10 mouse cellular contexts compared by ENCODE assay signal in genomic region chr1:190972612-190973192, GRCm38 (mm10). TPM values are rescaled to one million over a fixed set of nuclear protein-coding genes. Genes with fewer than 3 reads are reported as not detected.
DNase-seq lines count a peak whose midpoint lies in the region; ATAC-seq and TF ChIP-seq lines count a peak whose summit lies in the region.
"Had no signal": no experiment of that assay in that cellular context is flagged by ENCODE, and none has a peak within 500 bp of the region (broad histone marks: within the 10 kb centered on the region; RNA-seq: fewer than 3 reads in every experiment).

No protein-coding gene starts in this region.

- H3K4me1 ChIP-seq in heart, embryonic 12.5 days (replicated peaks) = peaks cover 76% of the 10 kb centered on the region
- peaks cover 7% of the 10 kb centered on the region for H3K4me1 ChIP-seq in liver, embryonic 12.5 days

- peak overlapping the region; percentile 17 for H3K4me2 ChIP-seq in heart, embryonic 12.5 days
- no peak overlapping the region for H3K4me2 ChIP-seq in liver, embryonic 12.5 days

- H3K36me3 ChIP-seq in heart, embryonic 12.5 days = peaks cover 83% of the 10 kb centered on the region
- H3K36me3 ChIP-seq in liver, embryonic 12.5 days = no peaks in the 10 kb centered on the region

- intact Hi-C loops in left cerebral cortex, postnatal 14 days (cut with DNase I) = no loop called here
- intact Hi-C loops in left cerebral cortex, adult 2 months (cut with DNase I) = no loop called here

- no peaks in the 10 kb centered on the region for H3K27me3 ChIP-seq in heart, embryonic 12.5 days (replicated peaks)
- H3K27me3 ChIP-seq in liver, embryonic 12.5 days (replicated peaks) = peaks cover 55% of the 10 kb centered on the region

- no peak overlapping the region for H3K4me3 ChIP-seq in left cerebral cortex, adult 2 months
- no peak overlapping the region for H3K4me3 ChIP-seq in heart, embryonic 12.5 days
- no peak overlapping the region for H3K4me3 ChIP-seq in liver, embryonic 12.5 days

- 35% methylated on average over 7 of the region's 7 CpGs for WGBS in heart, embryonic 12.5 days
- 47% methylated on average over 7 of the region's 7 CpGs for WGBS in liver, embryonic 12.5 days (ENCODE audit: insufficient replicate concordance)

- H3K9me3 ChIP-seq in heart, embryonic 12.5 days (replicated peaks) = no peaks in the 10 kb centered on the region
- H3K9me3 ChIP-seq in liver, embryonic 12.5 days (replicated peaks) = no peaks in the 10 kb centered on the region

- ATAC-seq in heart, embryonic 12.5 days (ENCODE audit: insufficient number of reproducible peaks, low FRiP score) = peak; percentile 54; the same call in 1 of the 2 replicates
- no peak for ATAC-seq in liver, embryonic 12.5 days

- no peak overlapping the region for H3K27ac ChIP-seq in left cerebral cortex, adult 2 months
- H3K27ac ChIP-seq in heart, embryonic 12.5 days (ENCODE audit: poor library complexity, severe bottlenecking) = peak overlapping the region; percentile 75
- no peak overlapping the region for H3K27ac ChIP-seq in liver, embryonic 12.5 days

- H3K9ac ChIP-seq in heart, embryonic 12.5 days = peak overlapping the region; percentile 48
- no peak overlapping the region for H3K9ac ChIP-seq in liver, embryonic 12.5 days

- no peak for TF ChIP-seq CTCF in left cerebral cortex, adult 2 months (IDR thresholded peaks at IDR 0.05)

- DNase-seq in left cerebral cortex, postnatal 14 days (ENCODE audit: low spot score in 2 of 2) = peak; percentile 30 to 50
- no peak for DNase-seq in left cerebral cortex, adult 2 months (ENCODE audit: extremely low spot score in 1 of 2, low spot score in 2 of 2)
- DNase-seq in gastrocnemius, adult 8-10 months (ENCODE audit: low spot score in 2 of 2) = peak; percentile 37 to 60
- peak; percentile 22 for DNase-seq in retina, embryonic 14.5 days (ENCODE audit: low spot score)
- no peak for DNase-seq in adrenal gland, adult 2 months
- no peak for DNase-seq in kidney, adult 11 months
- DNase-seq: kidney, adult 18-20 months had no signal

RNA-seq across cellular contexts. Expression of gene Vash2, which starts 6.4 kb away (rescaled TPM):
- 1 to 10 TPM; 3.3 to 4.4 TPM for total RNA-seq in left cerebral cortex, postnatal 14 days (2021)
- 1 to 10 TPM; 2.6 to 2.7 TPM for total RNA-seq in left cerebral cortex, adult 2 months (2021)
- total RNA-seq in gastrocnemius, adult 8-10 months (2022) = under 1 TPM; 0.35 to 0.94 (median 0.68) TPM
- 68.6 and 74.0 TPM in 2 replicates for polyA plus RNA-seq in heart, embryonic 12.5 days (2016; fragmentation: Nextera tagmentation; extraction: Ambion mirVana)
- total RNA-seq in adrenal gland, adult 2 months (2021) = under 1 TPM; 0.17 to 0.24 TPM
- 0.17 and 1.1 TPM in 2 replicates for polyA plus RNA-seq in adrenal gland, adult 2 months (2012; rRNA removed)
- 3.9 and 4.0 TPM in 2 replicates for polyA plus RNA-seq in liver, embryonic 12.5 days (2016; fragmentation: Nextera tagmentation; extraction: Ambion mirVana)
- polyA plus RNA-seq: liver, adult 2 months had no signal

RNA-seq across cellular contexts. Expression of gene Angel2, which starts 47.8 kb away (rescaled TPM):
- 10 to 100 TPM; 53.5 to 55.3 TPM for total RNA-seq in left cerebral cortex, postnatal 14 days (2021)
- 10 to 100 TPM; 56.2 to 57.5 TPM for total RNA-seq in left cerebral cortex, adult 2 months (2021)
- total RNA-seq in gastrocnemius, adult 8-10 months (2022) = 10 to 100 TPM; 28.5 to 38.6 (median 28.8) TPM
- 38.2 and 38.3 TPM in 2 replicates for polyA plus RNA-seq in heart, embryonic 12.5 days (2016; fragmentation: Nextera tagmentation; extraction: Ambion mirVana)
- total RNA-seq in adrenal gland, adult 2 months (2021) = 10 to 100 TPM; 47.2 to 50.1 TPM
- 14.6 and 16.2 TPM in 2 replicates for polyA plus RNA-seq in adrenal gland, adult 2 months (2012; rRNA removed)
- polyA plus RNA-seq in liver, embryonic 12.5 days (2016; fragmentation: Nextera tagmentation; extraction: Ambion mirVana) = 21.4 and 23.6 TPM in 2 replicates

RNA-seq across cellular contexts. Expression of gene Flvcr1, which starts 53.3 kb away (rescaled TPM):
- total RNA-seq in left cerebral cortex, postnatal 14 days (2021) = 10 to 100 TPM; 15.7 to 16.1 TPM
- 10 to 100 TPM; 14.4 to 16.8 TPM for total RNA-seq in left cerebral cortex, adult 2 months (2021)
- total RNA-seq in gastrocnemius, adult 8-10 months (2022) = 10 to 100 TPM in 2 of 4 experiments, 1 to 10 TPM in 2; 8.3 to 17.1 (median 10.4) TPM
- polyA plus RNA-seq in heart, embryonic 12.5 days (2016; fragmentation: Nextera tagmentation; extraction: Ambion mirVana) = 4.4 and 5.4 TPM in 2 replicates
- total RNA-seq in adrenal gland, adult 2 months (2021) = 10 to 100 TPM in 1 of 2 experiments, 1 to 10 TPM in 1; 9.5 to 16.8 TPM
- 20.7 and 27.7 TPM in 2 replicates for polyA plus RNA-seq in adrenal gland, adult 2 months (2012; rRNA removed)
- 7.5 and 7.6 TPM in 2 replicates for polyA plus RNA-seq in liver, embryonic 12.5 days (2016; fragmentation: Nextera tagmentation; extraction: Ambion mirVana)

Comparison
In these comparisons a context has a peak if more than half of its experiments do, and no peak if none do; other contexts are left out.
1. DNase-seq: peak in left cerebral cortex, postnatal 14 days (2 of 2), gastrocnemius, adult 8-10 months (2 of 2) and retina, embryonic 14.5 days (single experiment); none in left cerebral cortex, adult 2 months (0 of 2), adrenal gland, adult 2 months (single experiment) and kidney, adult 11 months (single experiment).